Mouse (Mus musculus): ENCODE results near the gene Pgd.
"Not testable (repeated sequence)": the region's sequence is repeated elsewhere in the genome, so short reads cannot be mapped to it uniquely, and the experiment has no call there.

The Pgd gene

DNA sequence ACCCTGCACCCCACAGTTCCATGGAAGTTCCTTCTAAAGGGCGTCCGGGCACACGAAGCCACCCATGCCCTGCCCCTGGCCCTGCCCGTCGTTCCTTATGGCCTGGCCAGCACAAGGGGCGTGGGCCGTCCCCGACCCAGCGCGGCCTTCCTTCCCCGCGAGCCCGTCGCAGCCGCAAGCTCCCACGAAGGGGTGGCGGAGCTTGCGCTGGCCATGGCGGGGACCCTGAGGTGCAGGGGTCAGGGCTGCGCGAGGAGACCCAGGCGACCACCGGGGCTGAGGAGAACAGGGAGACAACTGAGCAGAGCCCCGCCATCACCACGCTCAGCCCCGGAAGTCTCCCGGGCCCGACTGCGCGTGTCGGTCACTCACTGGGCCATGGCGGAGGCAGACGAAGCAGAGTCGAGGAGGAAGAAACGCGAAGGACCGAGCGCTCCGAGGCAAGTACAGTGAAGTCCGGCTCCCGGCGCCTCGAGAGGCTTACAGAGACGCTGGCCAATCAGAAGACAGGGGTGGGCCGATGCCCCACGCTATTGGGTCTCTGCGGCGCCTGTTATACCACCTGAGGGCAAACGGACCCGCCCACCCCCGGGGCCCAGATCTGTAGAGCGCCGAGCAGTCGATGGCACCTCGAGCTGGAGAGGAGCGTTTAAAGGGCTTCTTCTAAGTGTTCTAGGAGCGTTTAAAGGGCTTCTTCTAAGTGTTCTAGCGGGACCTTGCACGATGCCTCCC, at the start of gene Pgd:
Pgd (minus strand) TSS at position 557 of the 732 bp plus-strand sequence.
- peak; percentile 96 for DNase-seq (ENCODE audit: low read depth, low spot score)

DNA sequence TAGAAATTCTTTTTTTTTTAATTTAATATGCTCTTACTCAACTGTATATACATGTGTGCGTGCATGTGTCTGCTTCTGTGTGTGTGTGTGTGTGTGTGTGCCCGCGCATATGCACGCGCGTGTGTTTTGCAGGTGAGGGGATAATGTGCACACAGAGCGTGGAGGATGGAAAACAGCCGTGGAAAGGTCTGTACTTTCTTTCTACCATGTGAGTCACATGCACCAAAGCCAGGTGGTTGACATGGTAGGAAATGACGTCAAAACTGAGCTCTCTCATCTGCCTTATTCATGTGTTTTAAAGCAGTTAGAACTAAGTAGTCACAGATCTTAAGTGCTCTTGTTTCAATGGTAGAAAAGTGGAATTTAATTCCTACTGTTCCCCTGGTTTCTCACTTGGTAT, 49.4 kb upstream of the Pgd start:
- DNase-seq (ENCODE audit: low read depth, low spot score): peak; percentile 15

DNA sequence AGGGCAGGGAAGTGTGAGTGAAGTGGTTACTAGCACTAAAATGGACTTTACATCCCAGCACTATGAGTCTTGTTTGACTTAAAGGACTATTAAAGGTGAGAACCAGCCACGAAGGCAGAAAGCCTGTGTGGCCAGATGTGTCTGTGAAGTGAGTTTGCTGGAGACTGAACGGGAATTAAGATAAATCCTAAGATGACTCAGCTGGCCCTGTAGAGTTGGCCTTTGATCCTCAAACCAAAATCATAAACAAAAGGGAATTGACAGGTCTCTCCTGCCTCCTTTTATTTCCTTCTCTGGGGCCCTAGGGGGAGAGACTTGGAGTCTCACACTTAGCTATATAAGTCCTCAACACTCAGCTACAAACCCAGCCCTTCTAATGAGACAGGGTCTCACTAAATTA, 48.8 kb upstream of the Pgd start:
- DNase-seq (ENCODE audit: low read depth, low spot score): no peak

DNA sequence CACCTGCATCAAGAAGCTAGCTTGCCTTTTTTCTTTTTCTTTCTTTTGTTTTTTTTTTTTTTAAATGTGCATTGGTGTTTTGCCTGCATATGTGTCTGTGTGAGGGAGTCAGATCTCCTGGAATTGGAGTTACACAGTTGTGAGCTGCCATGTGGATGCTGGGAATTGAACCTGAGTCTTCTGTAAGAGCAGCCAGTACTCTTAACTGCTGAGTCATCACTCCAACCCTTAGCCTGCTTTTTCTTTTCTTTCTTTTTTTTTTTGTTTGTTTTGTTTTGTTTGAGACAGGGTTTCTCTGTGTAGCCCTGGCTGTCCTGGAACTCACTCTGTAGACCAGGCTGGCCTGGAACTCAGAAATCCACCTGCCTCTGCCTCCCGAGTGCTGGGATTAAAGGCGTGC, 47.9 kb upstream of the Pgd start:
- not testable (repeated sequence) for DNase-seq (ENCODE audit: low read depth, low spot score)

DNA sequence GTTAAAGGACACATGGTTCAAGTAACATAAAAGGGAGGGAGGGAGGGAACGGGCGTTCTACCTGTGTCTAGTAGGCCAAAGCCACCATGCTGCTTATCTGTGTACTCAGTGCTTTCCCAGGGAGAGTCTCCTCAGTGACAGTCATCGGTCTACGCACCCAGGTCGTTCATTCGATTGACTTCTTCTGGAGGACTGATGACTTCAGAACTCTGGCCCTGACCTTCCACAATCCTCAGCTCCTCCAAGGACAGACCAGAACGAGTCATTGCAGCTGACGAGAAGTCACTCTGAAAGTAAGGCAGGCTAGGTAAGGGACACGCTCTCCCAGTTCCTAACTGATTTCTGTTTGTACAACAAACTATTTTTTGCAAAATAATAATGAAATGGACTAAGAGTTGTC, 46.9 kb upstream of the Pgd start:
- no peak for DNase-seq (ENCODE audit: low read depth, low spot score)

DNA sequence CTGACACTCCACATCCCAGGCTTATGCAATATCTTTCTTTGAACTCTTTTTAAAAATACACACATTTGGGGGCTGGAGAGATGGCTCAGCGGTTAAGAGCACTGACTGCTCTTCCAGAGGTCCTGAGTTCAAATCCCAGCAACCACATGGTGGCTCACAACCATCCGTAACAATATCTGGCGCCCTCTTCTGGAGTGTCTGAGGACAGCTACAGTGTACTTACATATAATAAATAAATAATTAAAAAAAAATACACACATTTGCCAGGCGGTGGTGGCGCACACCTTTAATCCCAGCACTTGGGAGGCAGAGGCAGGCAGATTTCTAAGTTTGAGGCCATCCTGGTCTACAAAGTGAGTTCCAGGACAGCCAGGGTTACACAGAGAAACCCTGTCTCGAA, 44.9 kb upstream of the Pgd start:
- not testable (repeated sequence) for DNase-seq (ENCODE audit: low read depth, low spot score)

DNA sequence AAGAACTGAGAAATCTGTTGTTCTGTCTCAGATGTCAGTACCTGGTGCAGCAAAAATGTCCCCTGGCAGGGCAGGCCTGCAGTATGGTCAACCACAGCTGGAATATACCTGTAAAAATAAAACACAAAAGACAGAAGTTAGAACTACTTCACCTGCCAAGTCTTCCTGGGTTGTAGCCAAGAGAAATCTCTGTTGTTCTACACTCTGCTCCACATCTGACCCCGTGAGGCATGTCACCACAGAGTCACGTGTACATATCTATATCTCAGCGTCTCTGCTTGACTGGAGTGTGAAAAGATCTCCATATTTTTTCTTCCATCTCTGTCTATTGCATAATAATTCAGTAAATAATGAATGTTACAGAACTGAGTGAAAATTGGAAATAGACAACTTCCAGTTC, 35.9 kb upstream of the Pgd start:
- no peak for DNase-seq (ENCODE audit: low read depth, low spot score)

DNA sequence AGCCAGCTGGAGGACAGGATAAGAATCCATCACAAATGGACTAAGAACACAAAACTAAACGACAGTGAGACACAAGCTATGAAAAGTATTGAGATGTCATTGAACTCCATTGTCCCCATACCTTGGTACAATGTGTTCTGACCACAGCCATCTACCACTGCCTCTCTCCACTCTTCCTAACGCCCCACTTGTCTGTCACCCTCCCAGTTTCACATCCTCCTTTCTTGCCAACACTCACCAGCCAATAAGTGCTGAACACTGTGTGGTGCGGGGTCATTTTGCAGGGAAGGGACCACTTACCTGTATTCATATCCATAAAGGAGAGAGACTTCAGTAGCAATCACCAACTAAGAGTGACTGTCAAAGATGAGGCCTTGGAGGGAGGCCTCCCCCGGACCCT, 34.5 kb upstream of the Pgd start:
- DNase-seq (ENCODE audit: low read depth, low spot score): no peak

DNA sequence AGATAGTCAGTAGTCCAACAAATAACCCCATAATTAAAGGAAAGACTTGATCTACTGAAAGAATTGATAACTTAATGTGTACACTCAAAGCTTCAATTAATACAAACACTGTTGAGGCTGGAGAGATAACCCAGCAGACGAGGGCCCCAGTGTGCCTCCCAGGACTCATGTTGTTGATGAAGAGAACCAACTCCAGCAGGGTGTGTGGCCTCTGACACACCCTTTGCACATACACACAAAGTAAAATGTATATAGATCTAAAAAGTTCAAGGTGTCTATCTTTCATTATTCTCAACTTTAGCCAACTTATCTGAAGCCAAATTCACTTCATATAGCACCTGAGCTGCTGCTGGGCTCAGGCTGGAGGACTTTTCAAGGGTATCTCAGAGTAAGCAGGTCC, 30.6 kb upstream of the Pgd start:
- no peak for DNase-seq (ENCODE audit: low read depth, low spot score)

DNA sequence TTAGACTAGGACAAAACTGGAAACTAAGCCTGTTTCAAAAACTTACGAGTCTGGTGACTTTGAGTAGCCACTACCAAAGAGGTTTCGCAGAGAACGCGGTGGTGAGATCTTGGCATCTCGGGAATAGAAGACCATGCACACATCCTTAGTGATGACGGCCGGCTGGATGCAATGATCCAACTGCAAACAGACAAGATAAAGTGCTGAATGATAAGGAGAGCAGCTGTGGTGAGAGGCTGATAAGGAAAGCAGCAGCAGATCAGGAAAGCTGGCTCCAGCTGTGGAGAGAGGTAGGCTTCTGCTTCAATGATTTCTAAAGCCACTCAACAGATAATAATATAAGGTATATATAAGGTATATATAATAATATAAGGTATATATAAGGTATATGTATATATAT, 24.5 kb upstream of the Pgd start:
- DNase-seq (ENCODE audit: low read depth, low spot score): no peak

DNA sequence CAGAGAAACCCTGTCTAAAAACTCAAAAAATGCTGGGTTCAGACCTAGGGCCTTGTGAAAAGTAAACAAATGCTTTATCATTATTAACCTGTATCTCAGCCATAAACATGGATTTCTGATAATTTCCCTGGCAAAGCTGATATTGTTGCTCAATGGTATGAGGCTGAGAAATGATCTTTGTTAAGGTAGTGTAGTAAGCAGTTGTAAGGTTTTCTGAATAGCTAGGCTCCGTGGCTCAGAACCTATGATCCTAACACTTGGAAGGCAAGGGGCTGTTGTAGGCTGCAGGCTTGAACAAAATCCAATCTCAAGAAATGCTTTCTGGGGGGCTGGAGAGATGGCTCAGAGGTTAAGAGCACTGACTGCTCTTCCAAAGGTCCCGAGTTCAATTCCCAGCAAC, 22.0 kb upstream of the Pgd start:
- DNase-seq (ENCODE audit: low read depth, low spot score): no peak

DNA sequence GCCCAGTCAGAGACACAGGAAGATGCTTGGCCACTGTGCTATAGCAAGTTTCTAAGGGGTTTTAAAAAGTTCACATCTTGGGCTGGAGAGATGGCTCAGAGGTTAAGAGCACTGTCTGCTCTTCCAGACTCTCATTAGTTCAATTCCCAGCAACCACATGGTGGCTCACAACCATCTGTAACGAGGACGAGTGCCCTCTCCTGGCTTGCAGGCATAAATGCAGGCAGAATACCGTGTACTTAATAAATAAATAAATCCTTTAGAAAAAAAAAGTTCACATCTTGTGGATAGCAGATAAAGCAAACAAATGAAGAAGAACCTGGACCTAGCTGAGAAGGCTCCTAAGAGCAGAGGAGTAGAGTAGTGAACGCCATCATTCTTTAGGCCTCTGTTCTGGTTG, 16.2 kb upstream of the Pgd start:
- peak; percentile 72 for DNase-seq (ENCODE audit: low read depth, low spot score)

DNA sequence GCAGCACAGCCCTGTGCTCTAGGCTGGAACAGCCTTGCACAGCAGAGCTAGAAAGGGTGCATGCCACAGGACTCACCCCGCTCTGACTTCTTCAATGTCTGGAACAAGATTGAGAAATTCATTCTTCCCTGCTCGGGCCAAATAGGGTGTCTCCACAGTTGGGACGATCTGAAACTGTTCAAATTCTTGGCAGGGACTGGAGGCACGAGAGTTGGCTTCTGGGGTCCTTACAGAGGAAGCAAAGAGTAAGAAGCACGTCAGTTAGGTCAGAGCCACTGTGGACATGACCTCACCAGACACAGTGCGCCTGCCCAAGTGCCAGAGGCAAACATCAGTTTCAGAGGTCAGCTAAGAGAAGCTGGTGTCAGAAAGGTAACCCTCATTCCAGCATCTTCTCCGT, 15.6 kb upstream of the Pgd start:
- DNase-seq (ENCODE audit: low read depth, low spot score): no peak

DNA sequence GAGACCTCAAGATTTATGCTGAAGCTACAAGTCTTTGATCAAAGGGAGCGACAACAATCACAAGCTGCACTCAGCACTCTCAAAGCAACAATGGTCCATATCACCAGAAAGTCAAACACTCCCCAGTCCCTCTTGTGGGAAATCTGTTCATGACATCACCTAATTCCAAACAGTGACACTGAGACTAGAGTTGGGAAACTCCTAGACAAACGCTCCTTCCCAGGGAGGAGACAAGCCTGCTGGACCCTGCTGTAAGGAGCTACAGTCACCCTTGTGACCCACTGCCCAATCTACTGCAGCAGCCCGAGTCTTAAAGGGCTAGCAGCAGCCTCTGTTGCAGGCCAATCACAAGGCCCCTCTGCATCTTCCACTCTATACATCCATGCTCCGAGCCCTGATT, 13.0 kb upstream of the Pgd start:
- no peak for DNase-seq (ENCODE audit: low read depth, low spot score)

DNA sequence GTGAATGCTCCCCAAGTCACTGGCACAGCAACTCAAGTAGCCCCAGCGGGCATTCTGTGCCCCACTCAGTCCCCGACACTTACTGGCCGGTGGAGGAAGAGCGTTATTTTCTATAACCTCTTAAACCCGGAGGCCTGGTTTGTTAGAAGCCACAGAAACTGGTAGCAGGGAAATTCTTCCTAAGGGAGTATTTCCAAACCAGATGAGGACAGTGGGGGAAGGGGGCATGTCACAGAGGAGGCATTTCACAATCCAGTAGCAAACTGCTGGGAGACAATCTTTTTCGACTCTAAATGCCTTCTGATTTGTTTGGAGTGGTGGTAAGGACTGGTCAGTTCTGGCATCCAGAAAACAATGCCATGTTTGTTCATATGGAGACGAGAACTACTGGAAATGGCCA, 12.6 kb upstream of the Pgd start:
- no peak for DNase-seq (ENCODE audit: low read depth, low spot score)

DNA sequence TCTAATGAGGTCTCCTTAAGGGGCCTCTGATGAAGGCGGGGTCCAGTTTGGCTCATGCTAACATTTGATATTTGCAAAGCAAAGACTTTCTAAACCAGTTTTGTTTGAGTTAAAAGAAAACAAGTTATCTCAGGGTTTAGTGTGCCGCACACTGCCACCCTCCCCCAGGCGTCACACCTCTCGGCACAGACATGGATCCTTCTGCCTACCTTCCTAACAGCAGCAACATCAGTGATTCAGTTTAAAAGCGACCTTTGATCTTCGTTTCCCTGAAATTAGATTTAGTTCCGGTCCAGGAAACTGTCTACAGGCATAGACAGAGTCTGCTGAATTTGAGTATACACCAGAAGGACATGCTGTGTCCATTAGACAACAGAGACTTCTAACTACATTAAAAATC, 11.8 kb upstream of the Pgd start:
- DNase-seq (ENCODE audit: low read depth, low spot score): no peak

DNA sequence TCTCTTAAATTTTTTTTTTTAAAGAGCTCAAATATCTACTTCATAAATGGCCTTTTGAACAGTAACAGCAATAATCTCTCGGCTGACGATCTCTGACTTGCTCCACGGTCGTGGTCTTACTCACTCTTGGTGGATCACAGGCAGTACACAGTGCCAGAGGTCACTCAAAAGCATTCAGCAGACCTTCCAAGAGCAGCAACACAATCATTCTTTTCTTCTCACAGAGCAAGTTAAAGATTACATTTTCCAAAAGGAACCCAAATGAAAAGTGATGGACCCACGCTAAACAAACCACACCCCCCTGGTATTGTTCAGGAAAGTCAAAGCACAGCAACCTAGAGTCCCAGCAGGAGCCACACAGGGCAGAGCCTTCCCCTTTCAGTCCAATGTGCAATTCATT, 10.5 kb upstream of the Pgd start:
- DNase-seq (ENCODE audit: low read depth, low spot score): no peak

DNA sequence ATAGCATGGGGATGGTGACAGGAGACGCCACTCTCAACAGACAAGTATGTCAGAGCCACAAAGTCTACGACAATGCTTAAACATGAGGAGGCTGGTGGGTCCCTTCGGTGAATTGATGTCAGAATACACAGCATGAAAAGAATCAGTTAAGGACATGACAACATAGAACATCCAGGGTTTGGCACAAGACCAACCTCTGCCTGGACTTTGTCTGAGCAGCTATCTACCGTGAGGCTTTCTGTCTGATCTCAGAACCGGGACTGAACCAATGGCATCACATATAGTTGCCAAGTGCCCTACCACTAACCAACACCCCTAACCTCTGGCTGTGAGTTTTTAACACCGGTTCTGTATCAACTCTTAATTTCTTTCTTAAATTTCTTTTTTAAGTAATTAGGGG, 10.1 kb upstream of the Pgd start:
- no peak for DNase-seq (ENCODE audit: low read depth, low spot score)

DNA sequence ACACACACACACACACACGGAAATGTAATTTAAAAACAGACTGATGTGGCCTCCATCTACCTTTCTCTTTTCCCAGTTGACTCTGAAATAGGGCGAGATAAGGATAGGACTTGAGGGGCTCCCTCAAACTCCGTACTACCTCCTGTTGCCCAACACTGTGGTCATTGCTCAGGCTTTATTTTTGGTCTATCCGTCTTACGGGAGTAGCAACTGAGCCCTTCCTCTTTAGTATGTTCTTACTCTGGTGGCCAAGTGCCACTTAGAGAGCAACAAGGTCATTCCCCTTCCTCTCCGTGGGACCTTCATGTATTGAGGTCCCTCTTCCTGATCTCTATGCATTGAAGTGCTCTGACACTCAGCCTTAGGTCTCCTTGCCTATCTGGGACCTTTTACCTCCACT, 7.1 kb upstream of the Pgd start:
- DNase-seq (ENCODE audit: low read depth, low spot score): no peak

DNA sequence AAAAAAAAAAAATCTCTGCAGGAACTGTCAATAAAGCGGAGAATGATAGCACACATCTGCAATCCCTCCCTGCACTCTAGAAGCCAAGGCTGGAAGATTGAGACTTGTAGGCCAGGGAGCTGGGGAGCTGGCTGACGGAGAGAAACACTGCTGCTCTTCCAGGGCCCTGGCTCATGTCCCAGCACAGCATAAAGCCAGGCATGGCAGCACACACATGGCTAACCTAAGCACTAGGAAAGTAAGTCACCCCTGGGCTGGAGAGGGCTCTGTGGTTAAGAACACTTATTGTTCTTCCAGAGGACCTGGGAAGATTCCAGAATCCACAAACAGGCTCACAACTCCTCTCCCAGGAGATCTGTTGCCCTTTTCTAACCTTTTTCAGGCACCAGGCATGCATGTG, 6.1 kb upstream of the Pgd start:
- no peak for DNase-seq (ENCODE audit: low read depth, low spot score)

DNA sequence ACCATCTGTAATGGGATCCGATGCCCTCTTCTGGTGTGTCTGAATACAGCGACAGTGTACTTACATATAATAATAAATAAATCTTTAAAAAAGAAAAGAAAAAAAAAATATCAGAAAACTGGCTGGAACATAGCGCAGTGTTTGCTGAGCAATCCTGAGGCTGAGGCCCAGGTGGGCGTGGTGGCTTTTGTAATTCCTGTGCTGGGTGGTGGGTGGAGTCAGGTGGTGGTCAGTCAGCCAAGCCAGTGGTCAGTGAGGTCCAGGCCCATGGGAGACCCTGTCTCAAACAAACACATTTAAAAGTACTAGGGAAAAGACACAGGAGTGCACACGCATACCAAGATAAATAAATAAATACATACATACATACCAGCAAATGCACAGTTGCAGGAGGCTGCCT, 5.5 kb upstream of the Pgd start:
- no peak for DNase-seq (ENCODE audit: low read depth, low spot score)

DNA sequence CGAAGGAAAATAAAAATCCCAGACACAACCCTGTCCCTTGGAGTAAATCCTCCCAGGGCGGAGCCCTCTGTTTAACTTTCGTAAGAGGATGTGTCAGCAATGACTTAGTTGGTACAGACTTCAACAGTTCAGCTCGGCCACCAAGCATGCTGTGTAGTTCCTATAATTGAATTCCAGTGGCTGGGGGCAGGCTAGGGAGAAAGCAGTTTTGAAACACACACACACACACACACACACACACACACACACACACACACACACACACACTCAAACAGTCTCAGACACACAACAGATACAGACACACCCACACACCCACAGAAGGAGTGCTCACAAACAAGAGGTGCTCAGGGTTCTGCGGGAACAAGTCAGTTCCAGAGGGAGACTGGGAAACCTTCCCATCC, 5.0 kb upstream of the Pgd start:
- DNase-seq (ENCODE audit: low read depth, low spot score): no peak

DNA sequence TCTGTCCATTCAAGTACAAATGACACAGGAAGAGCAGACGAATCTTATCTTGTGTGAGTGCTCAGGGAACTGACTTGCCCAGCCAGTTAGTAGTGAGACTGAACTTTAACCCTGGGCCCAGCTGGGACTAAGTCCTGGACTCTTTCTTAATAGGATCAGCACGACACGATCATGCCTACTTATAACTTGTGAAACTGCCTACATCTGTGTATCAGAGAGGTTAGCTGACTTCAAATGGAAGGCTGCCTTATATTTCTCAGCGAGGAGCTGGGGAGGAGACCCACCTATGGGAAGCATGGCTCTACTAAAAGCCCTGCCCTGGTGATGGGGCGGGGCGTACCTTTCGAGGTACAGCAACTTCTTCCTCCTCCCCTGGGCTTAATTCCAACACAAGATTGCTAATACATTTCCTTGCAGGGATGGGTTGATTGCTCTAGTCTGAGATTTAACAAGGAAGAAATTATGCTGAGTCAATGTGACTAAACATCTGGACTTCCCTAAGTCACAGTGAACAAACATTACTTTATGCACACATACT, 3.9 kb upstream of the Pgd start:
- no peak for DNase-seq (ENCODE audit: low read depth, low spot score)

DNA sequence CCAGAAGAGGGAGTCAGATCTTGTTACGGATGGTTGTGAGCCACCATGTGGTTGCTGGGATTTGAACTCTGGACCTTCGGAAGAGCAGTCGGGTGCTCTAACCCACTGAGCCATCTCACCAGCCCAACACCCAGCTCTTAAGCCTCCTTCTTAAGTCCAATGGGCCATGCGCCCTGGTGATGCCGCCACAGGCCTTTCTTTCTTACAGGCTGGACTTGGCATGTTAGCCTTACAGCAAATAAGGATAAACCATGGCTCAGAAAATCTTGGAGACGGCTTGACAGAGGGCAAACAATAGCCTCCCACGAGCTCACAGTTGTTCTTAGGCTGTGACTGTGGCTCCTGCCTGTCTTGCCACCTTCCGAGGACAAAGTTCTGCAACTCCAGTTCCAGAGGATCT, 3.4 kb upstream of the Pgd start:
- DNase-seq (ENCODE audit: low read depth, low spot score): not testable (repeated sequence)
